Mouse (Mus musculus) ES-Bruce4 (cell line): ENCODE measurements at regions not wholly inside any gene's neighbourhood (a gene's known extent, or its start where the extent isn't known, plus 50 kb on each side); places are given as distances from the start of the nearest gene placed in this dataset.
A peak's percentile ranks its signal among the peaks of the same experiment; 100 is the strongest.

ENCODE experiments used
- CTCF ChIP-seq: IDR thresholded peaks from one replicate; pipeline ENCODE4 v1.8.1; 2011; ENCODE audit warnings: low read depth, low read length
- EP300 ChIP-seq: IDR thresholded peaks from 2 replicates; pipeline ENCODE4 v1.6.1; 2011; ENCODE audit warnings: low read depth, low read length; ENCODE audit not compliant: insufficient read depth
- POLR2A ChIP-seq: IDR thresholded peaks from one replicate; pipeline ENCODE4 v1.8.1; 2011; ENCODE audit warnings: low read length; ENCODE audit not compliant: insufficient read depth

DNA sequence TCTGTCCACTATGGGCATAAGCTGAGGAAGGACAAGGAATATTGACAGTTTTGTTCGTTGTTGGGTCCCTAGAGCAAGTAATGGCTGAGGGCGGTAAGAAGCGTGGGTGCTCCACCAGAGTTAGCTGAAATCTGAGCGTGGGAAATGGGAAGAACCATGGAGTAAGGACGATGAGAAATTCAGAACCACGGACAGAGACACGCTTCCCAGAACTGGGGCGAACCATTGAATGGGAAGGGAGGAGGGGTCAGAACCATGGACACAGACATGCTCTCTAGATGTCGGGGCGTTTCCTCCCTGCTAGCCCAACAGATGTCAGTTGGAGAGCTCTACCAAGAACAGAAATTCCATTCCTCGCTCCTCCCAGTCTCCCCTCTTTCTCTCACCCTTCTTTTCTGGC lies 238.2 kb upstream of the Srrm4 start:
- TF ChIP-seq POLR2A (no peak), CTCF (no peak), EP300 (peak; percentile 80; the same call in 1 of the 2 replicates)
